Mouse (Mus musculus) cerebellum, postnatal 10 days (tissue): ENCODE results near the gene Acsbg1.
A peak's percentile ranks its signal among the peaks of the same experiment; 100 is the strongest.
"Not testable (repeated sequence)": the region's sequence is repeated elsewhere in the genome, so short reads cannot be mapped to it uniquely, and the experiment has no call there.

Source experiments
- DNase-seq, 2 experiments: peaks; one replicate each; pipeline ENCODE4 v3.0.0; 2021; ENCODE audit warnings: mixed read lengths in 2 of 2

Gene Acsbg1

GRCm38 (mm10) chr9:54604886-54605285 is 56.8 kb downstream of the Acsbg1 start:
- DNase-seq, result peak; percentile 85 to 88

DNA sequence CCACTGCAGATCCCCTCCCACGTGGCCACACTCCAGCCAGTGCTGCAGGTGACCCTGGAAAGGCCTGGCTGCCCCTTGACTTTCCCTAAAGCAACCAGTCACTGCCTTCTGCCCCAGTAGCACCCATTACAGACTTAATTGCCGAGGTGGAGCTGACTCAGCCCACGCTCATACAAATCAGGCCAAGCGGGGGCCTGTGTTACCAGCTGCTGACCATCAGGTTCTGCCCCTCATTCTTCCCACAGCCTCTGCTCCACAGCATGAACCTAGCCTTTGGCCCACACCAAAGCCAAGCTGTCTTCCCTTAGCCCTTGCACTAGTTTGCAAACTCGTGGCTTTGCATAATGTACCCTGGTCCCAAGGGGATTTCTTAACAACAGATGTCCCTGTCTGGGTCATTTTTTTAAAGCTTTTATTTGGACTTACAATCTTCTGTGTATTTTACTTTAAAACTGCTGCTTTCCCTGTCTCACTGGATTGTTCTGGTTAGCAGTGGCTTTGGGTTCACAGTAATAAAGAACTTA is 57.5 kb downstream of the Acsbg1 start:
- no peak for DNase-seq

DNA sequence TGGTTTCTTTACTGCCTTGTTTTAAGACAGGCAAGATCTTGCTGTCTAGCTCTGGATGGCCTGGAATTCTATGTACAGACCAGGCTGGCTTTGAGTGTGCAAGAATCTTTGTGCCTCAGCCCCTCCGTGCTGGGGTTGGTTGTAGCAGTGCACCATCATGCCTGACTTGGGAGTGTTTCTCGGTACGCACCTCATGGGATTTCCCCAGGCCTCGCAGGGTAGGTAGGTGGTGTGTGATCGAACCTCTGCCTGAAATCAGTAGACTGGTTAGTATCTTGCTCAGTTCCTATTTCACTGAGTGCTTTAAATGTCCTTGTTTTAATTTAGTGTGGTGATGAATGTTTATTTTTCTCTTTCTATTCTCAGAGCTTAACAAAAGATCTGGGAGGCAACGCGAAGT is 58.8 kb downstream of the Acsbg1 start:
- DNase-seq, result no peak

DNA sequence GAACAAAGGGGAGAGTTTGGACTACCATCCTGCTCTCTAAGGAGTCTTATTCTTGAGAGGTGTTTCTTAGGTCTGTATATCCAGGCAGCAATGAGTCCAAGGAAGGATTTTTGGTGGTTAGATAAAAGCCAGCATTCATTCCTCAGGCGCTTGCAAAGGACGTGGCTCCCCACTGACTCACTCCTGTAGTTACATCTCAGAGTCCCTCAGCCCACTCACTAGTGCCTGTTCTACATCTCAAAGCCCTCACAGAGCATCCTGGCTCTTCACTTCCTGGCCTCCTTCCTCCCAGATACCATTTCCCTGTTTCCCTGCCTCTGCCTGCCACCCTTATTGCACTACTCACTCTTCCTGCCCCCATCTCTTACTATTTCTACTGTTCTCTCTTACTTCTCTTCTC is 59.3 kb downstream of the Acsbg1 start:
- no peak for DNase-seq

DNA sequence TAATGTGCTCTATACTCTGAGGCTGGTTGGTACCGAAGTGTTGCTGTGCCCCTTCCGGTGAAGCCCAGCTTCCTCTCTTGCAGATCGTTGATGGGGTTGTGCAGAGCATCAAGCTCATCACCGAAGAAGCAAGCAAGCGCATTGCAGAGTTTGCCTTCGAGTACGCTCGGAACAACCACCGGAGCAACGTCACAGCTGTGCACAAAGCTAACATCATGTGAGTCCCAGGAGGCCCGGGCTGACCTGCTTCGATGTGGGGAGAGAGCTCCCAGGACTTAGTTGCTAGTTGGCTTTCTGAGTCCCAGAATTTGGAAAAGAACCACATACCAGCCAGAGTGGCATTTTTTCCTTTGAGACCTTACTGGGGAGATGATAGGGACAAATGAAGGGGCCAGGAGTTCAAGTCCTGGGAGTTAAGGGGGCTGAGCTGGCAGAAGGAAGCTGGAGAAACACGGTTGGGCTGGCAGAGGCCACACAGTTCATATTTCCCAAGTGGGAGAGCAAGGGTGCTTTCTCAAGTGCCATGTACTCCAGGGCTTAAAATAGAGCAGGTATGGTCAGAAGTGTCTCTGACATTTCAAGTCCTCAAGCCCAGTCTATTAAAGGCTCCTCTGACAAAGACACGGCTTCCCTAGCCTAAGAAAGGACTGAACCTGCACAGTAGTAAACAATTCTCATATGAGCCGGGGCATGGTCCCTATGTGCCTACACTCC is 64.8 kb downstream of the Acsbg1 start:
- DNase-seq, result no peak

DNA sequence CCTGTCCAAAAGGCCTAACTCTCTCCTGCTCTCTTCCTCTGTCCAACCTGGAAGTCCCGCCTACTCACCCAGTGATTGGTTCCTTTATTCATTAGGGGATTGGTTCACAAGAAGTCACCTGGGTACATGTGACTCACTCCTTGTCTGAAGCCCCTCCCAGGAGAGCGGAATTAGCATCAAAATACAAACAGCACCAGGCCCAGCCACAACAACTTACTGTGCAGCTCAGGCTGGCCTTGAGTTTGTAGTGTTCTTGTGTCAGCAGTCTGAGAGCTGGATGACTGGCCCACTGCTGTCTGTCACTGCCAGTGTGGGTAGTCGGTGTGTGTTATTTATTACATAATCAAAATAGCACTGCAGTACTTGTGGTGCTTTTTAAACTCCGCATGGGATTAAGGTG is 68.0 kb downstream of the Acsbg1 start:
- DNase-seq, result not testable (repeated sequence)

- DNase-seq, result no peak
Observed at GRCm38 (mm10) chr9:54587863-54588262, 73.8 kb downstream of the Acsbg1 start.

DNA sequence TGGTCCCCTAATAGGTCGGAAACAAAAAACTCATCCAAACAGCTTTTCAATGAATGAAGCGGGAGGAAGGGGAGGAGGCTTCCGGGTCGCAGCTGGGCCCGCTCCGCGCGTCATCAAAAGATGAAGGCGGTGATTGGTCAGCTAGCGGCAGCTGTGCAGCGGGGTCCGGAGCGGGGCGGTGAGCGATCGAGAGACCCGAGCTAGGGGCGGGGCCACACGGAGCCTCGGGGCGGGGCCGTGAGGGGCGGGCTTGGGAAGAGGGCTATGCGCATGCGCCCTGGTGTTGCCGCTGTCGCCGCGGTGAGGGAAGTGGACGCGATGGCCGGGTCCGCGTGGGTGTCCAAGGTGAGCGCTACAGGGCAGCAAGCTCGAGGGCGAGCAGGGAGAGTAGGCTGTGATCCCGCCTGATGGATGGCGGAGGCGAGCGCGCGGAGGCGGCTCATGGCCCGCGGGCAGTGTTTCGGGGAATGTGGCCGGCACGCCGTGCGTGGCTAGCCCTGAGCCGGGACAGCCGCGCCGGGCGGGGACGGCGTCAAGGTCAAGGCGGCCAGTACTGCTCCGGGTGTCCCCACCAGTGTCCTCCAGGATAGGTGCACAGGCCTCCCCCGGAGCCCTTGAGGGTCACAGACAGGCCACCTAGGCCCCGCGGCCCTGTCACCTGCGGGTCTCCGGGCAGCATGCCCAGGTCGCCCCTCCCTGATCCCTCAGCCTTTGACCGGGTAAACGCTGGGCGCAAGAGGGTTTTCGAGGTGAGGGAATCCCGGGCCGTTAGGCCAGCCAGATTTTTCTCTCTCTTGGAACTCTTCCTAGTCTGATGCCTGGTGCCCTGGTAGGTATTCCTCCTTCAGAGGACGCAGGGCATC is 75.2 kb downstream of the Acsbg1 start, which contains the start of gene Idh3a:
TSS of gene Idh3a (plus strand) at position 136 of the 863 bp plus-strand sequence.
- DNase-seq, result peak; percentile 99 to 100

DNA sequence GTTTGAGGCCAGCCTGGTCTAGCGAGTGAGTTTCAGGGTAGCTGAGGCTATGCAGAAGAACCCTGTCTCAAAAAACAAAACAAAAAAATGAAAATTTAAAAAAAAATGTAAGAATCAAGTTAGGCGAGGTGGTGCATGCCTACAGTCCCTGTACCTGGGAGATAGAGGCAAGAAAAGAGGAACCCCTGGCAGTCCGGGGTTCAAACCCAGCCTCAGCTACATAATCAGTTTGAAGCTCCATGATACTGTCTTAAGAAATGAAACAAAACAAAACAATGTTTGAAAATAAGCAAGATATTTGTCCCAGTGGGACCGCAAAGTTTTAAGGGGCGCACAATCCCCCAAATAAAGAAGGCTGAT is 75.9 kb downstream of the Acsbg1 start:
- DNase-seq, result no peak

GRCm38 (mm10) chr9:54584127-54584526 is 77.5 kb downstream of the Acsbg1 start:
- DNase-seq, result not testable (repeated sequence)

DNA sequence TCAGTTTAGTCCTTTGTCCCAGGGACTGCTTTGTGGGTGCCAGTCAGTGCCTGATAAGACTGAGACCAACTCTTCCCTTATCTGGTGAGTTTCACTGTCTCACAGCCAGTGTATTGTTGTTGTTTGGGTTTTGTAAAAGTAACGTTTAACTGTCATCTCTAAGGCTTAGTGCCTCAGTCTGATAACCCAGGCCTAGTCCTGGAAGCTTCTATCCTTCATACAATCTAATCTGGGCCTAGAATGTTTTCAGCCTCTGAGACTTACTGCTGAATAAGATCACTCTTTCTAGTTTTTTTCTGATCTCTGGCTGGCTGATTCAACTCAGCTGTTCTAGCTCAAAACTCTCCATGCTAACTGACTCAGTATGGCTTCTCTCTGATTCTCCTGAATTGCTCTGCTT is 78.0 kb downstream of the Acsbg1 start:
- DNase-seq, result no peak

DNA sequence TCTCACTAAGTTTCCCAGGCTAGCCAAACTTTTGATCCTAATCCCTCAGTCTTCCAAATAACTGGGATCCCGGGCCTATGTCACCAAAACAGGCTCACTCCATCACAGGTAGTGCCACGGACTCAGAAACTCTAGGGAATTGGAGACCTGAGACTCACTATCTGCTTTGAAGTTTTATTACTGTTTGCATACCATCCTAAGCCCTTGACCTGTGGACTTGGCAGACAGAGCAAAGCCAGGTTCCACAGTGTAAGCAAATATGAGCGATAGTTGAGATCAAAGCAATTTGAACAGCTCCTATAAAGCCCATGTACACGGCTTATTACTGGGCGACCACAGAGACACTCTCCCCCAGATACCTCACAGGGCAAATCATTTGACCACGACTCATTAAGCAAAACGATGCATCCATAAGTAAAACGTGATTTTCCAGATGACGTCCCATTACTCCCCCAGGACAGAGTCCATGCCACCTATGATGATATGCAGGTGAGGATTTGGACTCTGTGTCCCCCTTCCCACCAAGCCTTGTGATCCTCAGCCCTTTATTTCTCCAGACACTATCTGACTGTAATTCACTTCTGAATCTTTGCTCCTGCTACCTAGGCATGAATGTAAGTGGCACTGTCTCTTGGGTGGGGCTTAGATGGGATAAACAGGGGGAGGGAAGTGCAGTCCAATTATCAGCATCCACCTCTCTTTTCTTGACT is 90.4 kb downstream of the Acsbg1 start:
- no peak for DNase-seq

DNA sequence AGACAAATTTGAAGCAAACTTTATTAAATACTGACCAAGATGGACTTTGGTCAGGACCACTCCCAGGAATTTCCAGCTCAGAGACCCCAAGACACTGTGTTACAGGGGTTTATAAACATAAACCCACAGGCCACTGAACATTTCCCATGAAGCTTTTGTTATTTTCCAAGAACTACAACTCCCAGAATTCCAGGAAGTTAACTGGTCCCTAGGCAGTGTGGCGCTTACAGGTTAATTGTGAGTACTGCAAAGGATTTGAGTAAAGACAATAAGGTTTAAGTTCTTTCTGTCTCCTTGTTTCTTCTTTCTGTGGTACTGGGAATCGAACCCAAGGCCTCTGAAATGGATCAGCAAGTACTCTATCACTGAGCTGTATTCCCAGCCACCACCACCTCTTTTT is 92.9 kb downstream of the Acsbg1 start:
- DNase-seq, result no peak

DNA sequence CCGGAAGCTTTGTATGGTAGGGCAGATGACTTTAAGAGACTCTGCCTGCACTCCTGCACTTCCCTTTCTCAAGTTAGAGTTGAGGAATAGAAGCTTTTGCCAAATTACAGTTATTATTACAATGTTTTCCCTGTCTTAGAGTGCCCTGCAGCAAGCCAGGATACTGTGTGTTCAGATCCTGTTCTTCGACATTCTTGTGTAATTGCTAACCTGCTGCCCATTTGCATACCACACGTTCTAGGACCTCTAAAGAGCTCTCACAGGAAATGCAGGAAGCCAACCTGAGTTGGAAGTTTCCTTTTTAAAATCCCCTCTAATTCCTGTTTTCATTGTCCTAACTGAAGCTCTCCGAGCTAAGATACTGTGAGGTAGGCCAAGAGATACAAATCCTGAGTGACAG is 94.7 kb downstream of the Acsbg1 start:
- no peak for DNase-seq

- no peak for DNase-seq
Observed at GRCm38 (mm10) chr9:54560831-54561601, 100.7 kb downstream of the Acsbg1 start.

DNA sequence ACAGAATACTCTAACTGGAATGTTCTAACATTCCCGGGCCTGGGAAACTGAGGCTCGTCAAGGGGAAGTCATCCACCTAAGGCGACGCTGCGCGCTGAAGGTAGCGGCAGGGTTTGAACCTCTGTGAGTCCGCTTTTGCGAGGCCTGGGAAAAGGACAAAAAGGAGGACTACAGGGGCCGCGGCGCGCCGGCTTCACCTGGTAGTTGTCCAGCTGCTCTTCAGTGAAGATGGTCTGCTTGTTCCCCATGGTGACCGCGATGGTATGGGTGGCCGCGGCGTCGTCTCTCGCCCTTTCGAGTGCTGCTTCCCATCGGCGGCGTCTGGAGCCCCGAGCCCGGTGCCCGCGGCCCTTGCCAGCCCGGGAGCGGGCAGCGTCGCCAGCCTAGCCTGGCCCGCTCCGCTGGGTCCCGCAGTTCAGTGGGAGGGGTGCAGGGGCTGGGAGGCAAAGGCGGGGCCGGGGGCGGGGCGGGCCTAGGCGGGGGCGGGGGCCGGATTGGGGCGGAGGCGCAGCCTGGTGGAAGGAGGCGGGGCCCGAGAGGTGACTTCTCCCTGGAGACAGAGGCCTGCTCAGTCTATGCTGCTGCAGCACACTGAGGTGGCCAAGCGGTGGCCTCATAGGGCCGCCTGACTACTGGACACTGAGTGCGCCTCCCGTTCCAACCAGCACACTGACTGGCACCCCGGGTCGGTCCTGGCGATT is 101.7 kb downstream of the Acsbg1 start, which contains the start of gene Cib2:
TSS of gene Cib2 (minus strand) at position 448 of the 701 bp plus-strand sequence.
- DNase-seq, result peak; percentile 86 to 91

DNA sequence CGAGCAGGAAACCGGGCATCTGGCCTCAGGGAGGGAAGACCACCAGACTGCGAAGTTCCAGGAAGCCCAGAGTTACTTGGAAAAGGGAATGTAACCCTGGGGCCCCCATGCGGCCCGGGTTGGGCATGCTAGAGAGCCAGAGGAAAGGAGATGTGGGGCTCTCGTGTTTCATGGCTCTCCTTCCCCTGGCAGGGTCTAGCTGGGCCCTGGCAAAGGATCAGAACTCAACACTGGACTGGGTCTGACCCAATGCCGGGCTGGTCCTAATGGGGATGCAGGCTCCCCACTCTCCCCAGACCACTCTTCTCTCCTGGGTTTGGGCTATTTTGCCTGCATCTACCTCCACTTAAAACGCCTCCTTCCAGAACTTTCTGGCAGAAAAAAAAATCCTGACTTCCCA is 102.9 kb downstream of the Acsbg1 start:
- peak in 1 of 2 experiments; percentile 35 for DNase-seq

DNA sequence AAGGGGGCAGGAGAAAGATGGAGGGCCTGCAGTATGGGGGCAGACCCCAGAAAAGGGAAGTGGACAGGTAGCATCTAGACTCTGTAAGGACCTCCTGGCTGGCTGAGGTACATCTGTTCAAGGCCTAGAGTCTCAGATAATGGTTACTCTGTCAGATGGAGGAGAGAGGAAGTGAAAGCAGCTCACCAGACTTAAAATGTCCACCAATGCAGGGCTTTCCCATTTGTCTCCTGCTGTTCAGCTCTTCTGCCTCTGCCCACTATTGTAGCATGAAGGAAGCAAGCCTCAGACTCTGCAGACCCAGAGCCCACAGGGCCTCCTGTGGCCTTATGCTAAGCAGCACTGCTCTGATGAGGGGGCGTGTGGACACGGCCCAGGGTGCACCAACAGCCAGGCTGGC is 106.6 kb downstream of the Acsbg1 start:
- DNase-seq, result no peak
